Mouse (Mus musculus) heart, postnatal 0 days (tissue): ENCODE data around the gene Map3k12. TPM values are rescaled to one million over a fixed set of nuclear protein-coding genes. Genes with fewer than 3 reads are reported as not detected.

ENCODE experiments used
- ATAC-seq: fragments of 200-750 bp; cut with Nextera tagmentation; 2 replicates; pipeline ENCODE4 v1.8.0; 2017; ENCODE audit warnings: low read depth, moderate number of reproducible peaks, moderate library complexity; ENCODE audit not compliant: insufficient read depth
- DNase-seq: peaks from one replicate; pipeline ENCODE4 v3.0.0-alpha.2; 2016; ENCODE audit warnings: low spot score
- H3K27ac ChIP-seq: fragments of 300-500 bp; sonication (generic); 2 replicates; pipeline ENCODE4 v1.5.1; 2014; ENCODE audit warnings: low read depth, mild to moderate bottlenecking
- H3K27me3 ChIP-seq: fragments of 300-500 bp; sonication (generic); 2 replicates; pipeline ENCODE4 v1.6.1; 2014; ENCODE audit warnings: low read length, mixed read lengths; ENCODE audit not compliant: control insufficient read depth, insufficient read depth
- H3K36me3 ChIP-seq: fragments of 300-500 bp; sonication (generic); replicated peaks from 2 replicates; pipeline ENCODE4 v1.6.1; 2014; ENCODE audit warnings: low read length, mixed read lengths; ENCODE audit not compliant: control insufficient read depth, insufficient read depth
- H3K4me1 ChIP-seq: fragments of 300-500 bp; sonication (generic); 2 replicates; pipeline ENCODE4 v1.6.1; 2014; ENCODE audit warnings: antibody characterized with exemption; ENCODE audit not compliant: control insufficient read depth, insufficient read depth
- H3K4me2 ChIP-seq: fragments of 300-500 bp; sonication (generic); 2 replicates; pipeline ENCODE4 v1.6.1; 2014; ENCODE audit warnings: low read depth, mild to moderate bottlenecking, low read length, moderate library complexity
- H3K4me3 ChIP-seq: fragments of 300-500 bp; sonication (generic); 2 replicates; pipeline ENCODE4 v1.5.1; 2014; ENCODE audit warnings: low read depth, low read length
- H3K9ac ChIP-seq: fragments of 300-500 bp; sonication (generic); replicated peaks from 2 replicates; pipeline ENCODE4 v1.6.1; 2014; ENCODE audit warnings: low read depth, low read length, mixed read lengths
- H3K9me3 ChIP-seq: fragments of 300-500 bp; sonication (generic); replicated peaks from 2 replicates; pipeline ENCODE4 v1.6.1; 2016; ENCODE audit warnings: low read length; ENCODE audit not compliant: control insufficient read depth
- CTCF ChIP-seq: IDR thresholded peaks from 2 replicates; pipeline ENCODE4 v1.5.1; 2016; ENCODE audit warnings: antibody characterized with exemption, control low read depth, low read depth
- EP300 ChIP-seq: IDR thresholded peaks from 2 replicates; pipeline ENCODE4 v1.6.1; 2016; ENCODE audit warnings: antibody characterized with exemption, low read depth
- whole genome bisulfite sequencing: fragments of 180-500 bp; shearing (Covaris S2); extraction: QIAGEN DNeasy Blood & Tissue Kit; methylation state at CpG from one replicate; pipeline ENCODE4 v1.1.7; 2014; 5-methylcytosine and 5-hydroxymethylcytosine counted together
- polyA plus RNA-seq: library from polyadenylated mRNA; unstranded; fragments of >200 nt; fragmentation: Nextera tagmentation; extraction: Ambion mirVana; gene quantifications from 2 replicates; pipeline ENCODE4 v1.2.1, GENCODE M21; 2015
- total RNA-seq: library from RNA; depleted of rRNA; stranded (reverse); fragments of >200 nt; gene quantifications from 2 replicates; pipeline ENCODE4 v1.2.3, GENCODE M21; 2014; ENCODE audit warnings: low replicate concordance

Map3k12 gene
- total and polyA plus RNA-seq, 2 experiments from 2014 or later = 4.1 to 6.1 TPM

GRCm38 (mm10) chr15:102470183-102470604, 46.7 kb downstream of the Map3k12 start, which contains the start of gene Pcbp2:
Pcbp2 (plus strand) TSS chr15:102470539.
- peak within 1 kb of the TSS; percentile 93 for H3K9ac ChIP-seq
- peak within 1 kb of the TSS; percentile 87 for H3K4me3 ChIP-seq
- H3K36me3 ChIP-seq = peaks cover 17% of the 10 kb centered on the region
- H3K27ac ChIP-seq = peak within 1 kb of the TSS; percentile 96
- no peaks in the 10 kb centered on the region for H3K9me3 ChIP-seq
- WGBS = under 1% methylated on average over 32 of the region's 40 CpGs
- no peaks in the 10 kb centered on the region for H3K27me3 ChIP-seq
- peak within 1 kb of the TSS; percentile 64 for H3K4me2 ChIP-seq
- DNase-seq = peak; percentile 98
- H3K4me1 ChIP-seq = peaks cover 14% of the 10 kb centered on the region
- peak; percentile 98 for ATAC-seq
- TF ChIP-seq EP300 (no peak), CTCF (peak; percentile 88)

- Histone ChIP-seq H3K27me3 (no peaks in the 10 kb centered on the region), H3K27ac (no peak overlapping the region), H3K4me2 (no peak overlapping the region), H3K9me3 (no peaks in the 10 kb centered on the region), H3K4me1 (peaks cover 14% of the 10 kb centered on the region), H3K36me3 (peaks cover 3% of the 10 kb centered on the region; the same call in 1 of the 2 replicates), H3K9ac (no peak overlapping the region), H3K4me3 (no peak overlapping the region)
- TF ChIP-seq EP300 (no peak), CTCF (no peak)
- WGBS = 93% methylated on average over 9 of the region's 9 CpGs
- no peak for DNase-seq
- ATAC-seq = no peak
These were observed 48.0 kb downstream of the Map3k12 start for GRCm38 (mm10) chr15:102468675-102469370.

GRCm38 (mm10) chr15:102463666-102464065, 53.2 kb downstream of the Map3k12 start:
- DNase-seq = no peak
- H3K27ac ChIP-seq = no peak overlapping the region
- no peaks in the 10 kb centered on the region for H3K9me3 ChIP-seq
- H3K27me3 ChIP-seq = no peaks in the 10 kb centered on the region
- H3K4me1 ChIP-seq = peaks cover 16% of the 10 kb centered on the region; the same call in 1 of the 2 replicates
- H3K4me3 ChIP-seq = no peak overlapping the region
- no peaks in the 10 kb centered on the region; the same call in 1 of the 2 replicates for H3K36me3 ChIP-seq
- ATAC-seq = no peak
- no peak overlapping the region for H3K9ac ChIP-seq
- TF ChIP-seq CTCF (peak; percentile 39), EP300 (no peak)
- no peak overlapping the region for H3K4me2 ChIP-seq

GRCm38 (mm10) chr15:102461430-102462075, 55.3 kb downstream of the Map3k12 start:
- Histone ChIP-seq H3K4me2 (no peak overlapping the region), H3K9ac (no peak overlapping the region), H3K36me3 (no peaks in the 10 kb centered on the region; the same call in 1 of the 2 replicates), H3K9me3 (no peaks in the 10 kb centered on the region), H3K4me1 (peaks cover 16% of the 10 kb centered on the region; the same call in 1 of the 2 replicates), H3K27ac (no peak overlapping the region), H3K27me3 (no peaks in the 10 kb centered on the region), H3K4me3 (no peak overlapping the region)
- 78% methylated on average over 9 of the region's 9 CpGs for WGBS
- ATAC-seq (no peak), DNase-seq (no peak)
- no peak for TF ChIP-seq CTCF
- no peak for TF ChIP-seq EP300

GRCm38 (mm10) chr15:102460971-102461370, 55.9 kb downstream of the Map3k12 start:
- 0 out of 2 replicates have a peak overlapping the region, but pooled peaks have one; percentile 11 for H3K9ac ChIP-seq
- WGBS = 36% methylated on average over 4 of the region's 4 CpGs
- H3K27ac ChIP-seq = no peak overlapping the region
- H3K4me2 ChIP-seq = peak overlapping the region; percentile 79; the same call in 1 of the 2 replicates
- DNase-seq = peak; percentile 30
- ATAC-seq = no peak
- H3K4me3 ChIP-seq = no peak overlapping the region
- H3K9me3 ChIP-seq = no peaks in the 10 kb centered on the region
- TF ChIP-seq CTCF (no peak), EP300 (no peak)
- H3K4me1 ChIP-seq = peaks cover 16% of the 10 kb centered on the region; the same call in 1 of the 2 replicates
- H3K36me3 ChIP-seq = no peaks in the 10 kb centered on the region; the same call in 1 of the 2 replicates
- H3K27me3 ChIP-seq = no peaks in the 10 kb centered on the region
